Mouse (Mus musculus) left cerebral cortex, postnatal 14 days (tissue): ENCODE results near the gene Zfp846. TPM values are rescaled to one million over a fixed set of nuclear protein-coding genes. Genes with fewer than 3 reads are reported as not detected.

Experiments used
- total RNA-seq, 2 experiments: library from RNA; stranded (reverse); gene quantifications; 2 replicates each; pipeline ENCODE4 v1.2.3; 2021

The Zfp846 gene
- total RNA-seq, 2 experiments from 2014 or later = 18.3 to 24.4 TPM

Other genes with a start within 250 kb of the Zfp846 start
- gene Olfr18, start 245.2 kb upstream of the Zfp846 start, total RNA-seq = not detected
- 10 to 100 TPM; 11.0 to 11.8 TPM for gene Zfp560, start 196.1 kb upstream of the Zfp846 start, total RNA-seq
- 10 to 100 TPM; 24.4 to 26.6 TPM for gene Zfp26, start 121.1 kb upstream of the Zfp846 start, total RNA-seq
- 10 to 100 TPM; 29.2 to 29.5 TPM for gene Zfp426, start 88.5 kb upstream of the Zfp846 start, total RNA-seq
- 10 to 100 TPM; 46.3 to 46.6 TPM for gene Zfp266, start 59.9 kb upstream of the Zfp846 start, total RNA-seq
- gene Ubl5, start 61.6 kb downstream of the Zfp846 start, total RNA-seq = 100 to 1,000 TPM; 346 to 360 TPM
- gene Fbxl12, start 63.5 kb downstream of the Zfp846 start, total RNA-seq = 10 to 100 TPM; 16.8 to 16.9 TPM
- 10 to 100 TPM; 46.0 to 46.7 TPM for gene Pin1, start 70.8 kb downstream of the Zfp846 start, total RNA-seq
- 100 to 1,000 TPM; 205 to 210 TPM for gene Olfm2, start 165.1 kb downstream of the Zfp846 start, total RNA-seq
- 1 to 10 TPM; 1.8 to 1.9 TPM for gene Col5a3, start 233.8 kb downstream of the Zfp846 start, total RNA-seq
- not detected for gene Rdh8, start 237.2 kb downstream of the Zfp846 start, total RNA-seq